ENCODE assay signal across 9 mouse cellular contexts in the genomic region with DNA sequence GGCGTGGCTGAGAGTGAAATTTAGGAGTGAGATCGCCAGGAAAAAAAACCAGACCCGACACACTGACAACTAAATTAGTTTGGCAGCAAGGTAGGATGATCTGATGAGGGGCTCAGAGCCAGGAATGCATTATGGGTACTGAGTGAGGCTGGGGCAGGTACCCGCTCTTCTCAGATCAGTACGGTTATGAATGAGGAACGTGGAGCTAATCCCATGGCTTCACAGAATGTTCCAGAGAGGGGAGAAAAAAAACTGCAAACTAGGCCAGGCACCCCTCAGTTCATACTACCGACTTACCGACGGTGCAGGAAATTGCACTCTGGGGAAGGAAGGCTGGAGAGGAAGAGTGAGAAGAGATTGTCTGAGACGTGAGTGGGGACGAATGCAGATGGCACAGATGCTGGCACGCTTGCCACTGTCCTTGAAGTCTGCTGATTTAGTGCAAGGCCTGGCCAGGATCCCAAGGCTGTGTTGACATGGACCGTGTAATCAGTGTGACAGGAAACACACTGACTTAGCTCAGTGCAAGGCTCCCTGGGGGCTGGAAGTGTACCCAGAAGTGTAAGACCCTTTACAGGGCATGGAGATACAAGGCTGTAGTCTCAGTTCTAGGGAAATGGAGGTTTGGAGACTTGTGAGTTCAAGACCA.
DNase-seq lines count a peak whose midpoint lies in the region; ATAC-seq lines count a peak whose summit lies in the region.
"Had no signal": no experiment of that assay in that cellular context is flagged by ENCODE, and none has a peak within 500 bp of the region (broad histone marks: within the 10 kb centered on the region; RNA-seq: fewer than 3 reads in every experiment).

No protein-coding gene starts in this region.

- 67% methylated on average over 13 of the region's 13 CpGs for WGBS in kidney, embryonic 14.5 days
- 39% methylated on average over 13 of the region's 13 CpGs for WGBS in heart, embryonic 16.5 days

- ATAC-seq in kidney, embryonic 14.5 days (ENCODE audit: low FRiP score, low TSS enrichment): no peak
- peak; percentile 37 for ATAC-seq in heart, embryonic 16.5 days (replicated peaks; ENCODE audit: extremely low read depth, insufficient read depth, low FRiP score)

- no peaks in the 10 kb centered on the region for H3K27me3 ChIP-seq in kidney, embryonic 14.5 days (ENCODE audit: control insufficient read depth, insufficient read depth, low read length)
- no peaks in the 10 kb centered on the region for H3K27me3 ChIP-seq in heart, embryonic 16.5 days (ENCODE audit: control insufficient read depth, insufficient read depth, low read length)

- H3K4me3 ChIP-seq in kidney, embryonic 14.5 days (ENCODE audit: low read length): no peak overlapping the region
- no peak overlapping the region for H3K4me3 ChIP-seq in heart, embryonic 16.5 days (ENCODE audit: low read length)
- H3K4me3 ChIP-seq: embryonic facial prominence, embryonic 12.5 days had no signal

- peak; percentile 33 for DNase-seq in kidney, adult 18-20 months
- peak; percentile 89 to 92 for DNase-seq in adrenal gland, postnatal 36 days
- peak; percentile 61 to 84 for DNase-seq in lung, postnatal 4 days
- DNase-seq in left cerebral cortex, postnatal 36 days (ENCODE audit: low spot score in 2 of 2): no peak
- DNase-seq in spleen, adult 12 weeks (ENCODE audit: low spot score): no peak
- no peak for DNase-seq in thymus, postnatal 0 days (ENCODE audit: low spot score)

- intact Hi-C loops in left cerebral cortex, postnatal 36 days (cut with DNase I): no loop called here

- H3K4me2 ChIP-seq in kidney, embryonic 14.5 days (replicated peaks; ENCODE audit: low read depth, low read length): no peak overlapping the region
- no peak overlapping the region for H3K4me2 ChIP-seq in heart, embryonic 16.5 days (ENCODE audit: low read depth, low read length)
- H3K4me2 ChIP-seq: embryonic facial prominence, embryonic 12.5 days had no signal

- H3K27ac ChIP-seq in kidney, embryonic 14.5 days (ENCODE audit: low read depth, low read length): no peak overlapping the region
- peak overlapping the region; percentile 15; the same call in 1 of the 2 replicates for H3K27ac ChIP-seq in heart, embryonic 16.5 days (ENCODE audit: low read length)
- H3K27ac ChIP-seq: embryonic facial prominence, embryonic 12.5 days had no signal

- H3K9ac ChIP-seq in kidney, embryonic 14.5 days (ENCODE audit: low read depth, low read length): no peak overlapping the region
- no peak overlapping the region for H3K9ac ChIP-seq in heart, embryonic 16.5 days (ENCODE audit: low read length)
- H3K9ac ChIP-seq: embryonic facial prominence, embryonic 12.5 days had no signal

- no peaks in the 10 kb centered on the region for H3K36me3 ChIP-seq in kidney, embryonic 14.5 days (ENCODE audit: control insufficient read depth, insufficient read depth, low read length)
- no peaks in the 10 kb centered on the region for H3K36me3 ChIP-seq in heart, embryonic 16.5 days (ENCODE audit: control insufficient read depth, insufficient read depth)
- H3K36me3 ChIP-seq: embryonic facial prominence, embryonic 12.5 days had no signal

- peaks cover 9% of the 10 kb centered on the region; the same call in 1 of the 2 replicates for H3K4me1 ChIP-seq in kidney, embryonic 14.5 days (ENCODE audit: control insufficient read depth, insufficient read depth, low read length)
- H3K4me1 ChIP-seq in heart, embryonic 16.5 days (ENCODE audit: control insufficient read depth, insufficient read depth, low read length): peaks cover 19% of the 10 kb centered on the region

- no peaks in the 10 kb centered on the region for H3K9me3 ChIP-seq in kidney, embryonic 14.5 days (ENCODE audit: control insufficient read depth, low read length)
- H3K9me3 ChIP-seq in heart, embryonic 16.5 days (replicated peaks; ENCODE audit: control insufficient read depth, low read length): no peaks in the 10 kb centered on the region
- H3K9me3 ChIP-seq: embryonic facial prominence, embryonic 12.5 days had no signal

Comparison
In these comparisons a context has a peak if more than half of its experiments do, and no peak if none do; other contexts are left out.
1. DNase-seq: peak in kidney, adult 18-20 months (single experiment), adrenal gland, postnatal 36 days (2 of 2) and lung, postnatal 4 days (2 of 2); none in left cerebral cortex, postnatal 36 days (0 of 2), spleen, adult 12 weeks (single experiment) and thymus, postnatal 0 days (single experiment).